Mouse (Mus musculus) megakaryocyte, embryonic 14.5 days (primary cell): ENCODE data around the gene Stat5a.

Source experiments
- FLI1 ChIP-seq: IDR thresholded peaks from 2 replicates; pipeline ENCODE4 v1.6.1; 2012; ENCODE audit warnings: low read length, inconsistent platforms, mixed read lengths
- GATA1 ChIP-seq: IDR thresholded peaks from 3 replicates; pipeline ENCODE4 v1.6.1; 2012; ENCODE audit warnings: mixed read lengths, low read length, inconsistent platforms, borderline replicate concordance

DNA sequence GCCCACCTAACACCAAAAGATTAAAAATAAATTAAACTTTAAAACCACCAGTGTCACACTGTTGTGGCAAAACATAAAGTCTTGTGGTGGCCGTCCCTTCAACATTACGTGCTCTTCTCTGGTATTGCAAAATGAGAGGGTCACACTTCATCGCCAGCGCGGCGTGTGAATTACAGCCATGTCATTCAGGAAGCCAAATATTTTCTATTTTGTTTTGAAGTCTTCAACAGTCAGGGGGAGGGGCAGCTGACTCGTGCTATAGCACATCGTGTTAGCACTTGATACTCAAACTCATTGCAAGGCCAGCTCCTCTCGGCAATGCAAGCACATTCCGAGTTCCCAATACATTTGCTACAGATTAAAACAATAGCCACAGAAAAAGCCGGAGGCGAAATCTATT lies 18.3 kb upstream of the Stat5a start:
- TF ChIP-seq GATA1 (no peak), FLI1 (no peak)
